Mouse (Mus musculus): Measurements from ENCODE around the gene Nectin1. TPM values are rescaled to one million over a fixed set of nuclear protein-coding genes. Genes with fewer than 3 reads are reported as not detected.

The Nectin1 gene
- polyA plus RNA-seq, 1 experiment from 2014 or later = 3.7 TPM

GRCm38 (mm10) chr9:43765419-43766179, 21.8 kb downstream of the Nectin1 start:
- no peak overlapping the region for H3K9ac ChIP-seq (ENCODE audit: low read depth, low read length)
- H3K27me3 ChIP-seq (ENCODE audit: insufficient read depth, low read length) = no peaks in the 10 kb centered on the region
- H3K9me3 ChIP-seq (replicated peaks; ENCODE audit: low read length) = no peaks in the 10 kb centered on the region
- DNase-seq (ENCODE audit: low spot score) (no peak), ATAC-seq (replicated peaks; ENCODE audit: low FRiP score, low read depth) (no peak)
- H3K4me1 ChIP-seq (replicated peaks; ENCODE audit: insufficient read depth, low read length) = no peaks in the 10 kb centered on the region
- WGBS = 54% methylated on average over 14 of the region's 14 CpGs
- no peak for TF ChIP-seq CTCF (IDR thresholded peaks at IDR 0.05; ENCODE audit: low read depth)
- H3K27ac ChIP-seq = no peak overlapping the region
- no peaks in the 10 kb centered on the region for H3K36me3 ChIP-seq (ENCODE audit: insufficient read depth, low read length)
- H3K4me2 ChIP-seq (ENCODE audit: low read length) = no peak overlapping the region
- H3K4me3 ChIP-seq (replicated peaks; ENCODE audit: low read depth, low read length) = no peak overlapping the region

DNA sequence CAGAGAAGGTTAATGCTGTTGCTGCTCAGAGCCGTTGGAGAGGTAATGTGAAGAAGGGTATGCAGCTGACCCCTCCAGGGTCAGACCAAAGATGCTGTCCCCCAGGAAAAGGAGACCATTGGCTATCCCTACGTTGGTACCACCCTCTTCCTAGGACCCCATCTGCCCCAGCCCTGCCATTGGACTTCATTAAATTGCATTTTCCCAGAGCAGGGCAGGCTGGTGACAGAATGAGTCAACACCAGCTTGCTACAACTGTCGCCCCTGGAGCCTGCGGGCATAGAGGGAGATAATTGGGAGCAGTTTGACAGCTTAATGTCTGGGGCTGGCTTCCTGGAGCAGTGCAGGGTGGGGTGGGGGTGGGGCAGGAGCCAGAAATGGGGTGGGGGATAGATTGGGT, 25.0 kb downstream of the Nectin1 start:
- no peak overlapping the region for H3K4me3 ChIP-seq (replicated peaks; ENCODE audit: low read depth, low read length)
- no peaks in the 10 kb centered on the region for H3K9me3 ChIP-seq (replicated peaks; ENCODE audit: low read length)
- 36% methylated on average over 4 of the region's 4 CpGs for WGBS
- ATAC-seq (replicated peaks; ENCODE audit: low FRiP score, low read depth) = no peak
- H3K4me1 ChIP-seq (replicated peaks; ENCODE audit: insufficient read depth, low read length) = no peaks in the 10 kb centered on the region
- no peak overlapping the region for H3K27ac ChIP-seq
- H3K4me2 ChIP-seq (ENCODE audit: low read length) = no peak overlapping the region
- H3K27me3 ChIP-seq (ENCODE audit: insufficient read depth, low read length) = no peaks in the 10 kb centered on the region
- DNase-seq (ENCODE audit: low spot score) = no peak
- H3K9ac ChIP-seq (ENCODE audit: low read depth, low read length) = no peak overlapping the region
- H3K36me3 ChIP-seq (ENCODE audit: insufficient read depth, low read length) = no peaks in the 10 kb centered on the region
- TF ChIP-seq CTCF (IDR thresholded peaks at IDR 0.05; ENCODE audit: low read depth) = no peak

DNA sequence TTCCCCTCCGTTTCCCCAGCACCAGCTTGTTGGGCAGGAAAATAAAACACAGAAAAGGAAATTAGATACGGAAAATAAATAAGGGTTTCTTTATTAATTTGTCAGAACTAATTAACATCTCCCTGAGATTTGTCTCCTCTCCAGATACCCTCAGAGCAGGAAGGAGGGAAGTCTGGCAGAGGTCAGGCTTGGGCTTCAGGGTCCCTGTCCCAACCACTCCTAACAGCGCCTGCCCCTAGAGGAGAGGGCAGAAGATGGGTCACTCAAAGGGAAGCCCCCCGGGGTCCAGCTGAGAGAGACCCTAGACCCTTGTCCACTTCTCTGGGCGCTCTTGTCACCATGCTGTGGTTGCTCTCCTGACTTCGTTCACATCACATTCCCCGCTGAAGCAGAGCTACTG, 25.4 kb downstream of the Nectin1 start:
- H3K4me2 ChIP-seq (ENCODE audit: low read length) = no peak overlapping the region
- no peaks in the 10 kb centered on the region for H3K9me3 ChIP-seq (replicated peaks; ENCODE audit: low read length)
- DNase-seq (ENCODE audit: low spot score) (no peak), ATAC-seq (replicated peaks; ENCODE audit: low FRiP score, low read depth) (no peak)
- no peak overlapping the region for H3K4me3 ChIP-seq (replicated peaks; ENCODE audit: low read depth, low read length)
- TF ChIP-seq CTCF (IDR thresholded peaks at IDR 0.05; ENCODE audit: low read depth) = no peak
- WGBS = 67% methylated on average over 7 of the region's 7 CpGs
- no peaks in the 10 kb centered on the region for H3K36me3 ChIP-seq (ENCODE audit: insufficient read depth, low read length)
- H3K27me3 ChIP-seq (ENCODE audit: insufficient read depth, low read length) = no peaks in the 10 kb centered on the region
- H3K27ac ChIP-seq = no peak overlapping the region
- no peaks in the 10 kb centered on the region for H3K4me1 ChIP-seq (replicated peaks; ENCODE audit: insufficient read depth, low read length)
- no peak overlapping the region for H3K9ac ChIP-seq (ENCODE audit: low read depth, low read length)

DNA sequence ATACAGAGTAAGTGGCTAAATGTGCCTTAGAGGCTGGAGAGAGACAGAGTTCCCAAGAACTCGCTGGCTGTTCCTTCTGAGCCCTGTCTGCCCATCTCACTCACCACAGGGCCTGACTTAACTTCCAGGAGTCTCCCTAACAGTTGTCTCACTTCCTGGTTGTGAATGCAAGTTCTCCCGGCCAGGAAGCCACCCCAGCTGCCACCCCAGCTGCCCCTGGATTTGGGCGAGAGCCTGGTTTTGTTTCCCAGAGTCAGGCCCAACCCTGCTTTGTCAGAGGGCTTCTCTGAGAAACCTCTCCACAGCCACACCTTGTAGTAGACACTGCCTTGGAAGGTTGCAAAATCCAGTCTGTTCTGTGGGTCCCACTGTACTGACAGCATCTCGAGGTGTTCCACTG, 26.2 kb downstream of the Nectin1 start:
- no peak overlapping the region for H3K27ac ChIP-seq
- 79% methylated on average over 4 of the region's 4 CpGs for WGBS
- no peak for DNase-seq (ENCODE audit: low spot score)

DNA sequence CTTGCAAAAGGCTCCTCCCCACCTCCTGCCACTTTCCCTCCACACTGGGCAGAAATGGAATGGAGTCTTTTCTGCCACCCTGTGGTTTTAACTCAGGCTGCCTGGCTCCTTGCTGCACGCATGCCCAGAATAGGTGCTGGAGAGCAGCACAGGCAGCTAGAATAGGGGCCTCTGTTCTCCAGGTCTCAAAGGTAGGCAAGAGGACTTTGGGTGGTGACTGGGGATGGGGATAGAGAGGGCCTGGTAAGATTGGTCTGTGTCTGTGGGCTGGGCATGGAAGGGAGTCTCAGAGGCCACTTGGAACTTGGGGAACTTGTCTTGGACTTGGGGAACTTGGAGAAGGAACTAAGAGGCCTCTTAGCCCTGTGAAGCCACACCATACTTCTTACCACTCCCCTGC, 27.3 kb downstream of the Nectin1 start:
- H3K27ac ChIP-seq = no peak overlapping the region
- H3K36me3 ChIP-seq (ENCODE audit: insufficient read depth, low read length) = no peaks in the 10 kb centered on the region
- TF ChIP-seq CTCF (IDR thresholded peaks at IDR 0.05; ENCODE audit: low read depth) = no peak; the same call in 1 of the 2 replicates
- no peaks in the 10 kb centered on the region for H3K27me3 ChIP-seq (ENCODE audit: insufficient read depth, low read length)
- H3K9ac ChIP-seq (ENCODE audit: low read depth, low read length) = no peak overlapping the region
- no peaks in the 10 kb centered on the region for H3K9me3 ChIP-seq (replicated peaks; ENCODE audit: low read length)
- no peak overlapping the region for H3K4me3 ChIP-seq (replicated peaks; ENCODE audit: low read depth, low read length)
- H3K4me2 ChIP-seq (ENCODE audit: low read length) = no peak overlapping the region
- 84% methylated on average over 1 of the region's 1 CpGs for WGBS
- no peak for ATAC-seq (replicated peaks; ENCODE audit: low FRiP score, low read depth)
- DNase-seq (ENCODE audit: low spot score) = no peak
- H3K4me1 ChIP-seq (replicated peaks; ENCODE audit: insufficient read depth, low read length) = peaks cover 3% of the 10 kb centered on the region; the same call in 1 of the 2 replicates

More for the DNA sequence above, 26.2 kb downstream of the Nectin1 start:
- Histone ChIP-seq H3K36me3 (ENCODE audit: insufficient read depth, low read length) (no peaks in the 10 kb centered on the region), H3K9ac (ENCODE audit: low read depth, low read length) (no peak overlapping the region), H3K4me3 (replicated peaks; ENCODE audit: low read depth, low read length) (no peak overlapping the region), H3K4me2 (ENCODE audit: low read length) (no peak overlapping the region), H3K4me1 (replicated peaks; ENCODE audit: insufficient read depth, low read length) (no peaks in the 10 kb centered on the region), H3K9me3 (replicated peaks; ENCODE audit: low read length) (no peaks in the 10 kb centered on the region), H3K27me3 (ENCODE audit: insufficient read depth, low read length) (no peaks in the 10 kb centered on the region)
- no peak for ATAC-seq (replicated peaks; ENCODE audit: low FRiP score, low read depth)
- TF ChIP-seq CTCF (IDR thresholded peaks at IDR 0.05; ENCODE audit: low read depth) = no peak

DNA sequence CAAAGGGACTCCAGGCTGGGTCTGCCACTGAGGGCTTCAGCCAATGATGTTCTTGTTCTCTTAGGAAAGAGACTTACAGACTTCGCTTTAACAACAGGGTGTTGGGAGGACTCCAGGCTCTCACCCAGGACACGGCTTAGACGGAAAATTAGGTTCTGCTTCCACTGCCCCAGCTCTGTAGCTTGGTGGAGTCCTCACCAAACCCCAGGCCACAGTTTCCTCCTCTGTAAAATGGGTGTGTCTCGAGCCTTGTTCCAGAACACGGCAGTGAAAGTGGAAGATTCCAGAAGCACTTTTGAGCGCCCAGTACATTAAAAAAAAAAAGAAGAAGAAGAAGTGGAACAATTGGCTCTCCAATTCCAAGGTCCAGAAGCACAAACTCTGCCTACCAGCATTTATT, 28.7 kb downstream of the Nectin1 start:
- no peak overlapping the region for H3K4me3 ChIP-seq (replicated peaks; ENCODE audit: low read depth, low read length)
- ATAC-seq (replicated peaks; ENCODE audit: low FRiP score, low read depth) (no peak), DNase-seq (ENCODE audit: low spot score) (no peak)
- peaks cover 3% of the 10 kb centered on the region; the same call in 1 of the 2 replicates for H3K4me1 ChIP-seq (replicated peaks; ENCODE audit: insufficient read depth, low read length)
- no peak overlapping the region for H3K9ac ChIP-seq (ENCODE audit: low read depth, low read length)
- H3K4me2 ChIP-seq (ENCODE audit: low read length) = no peak overlapping the region
- H3K36me3 ChIP-seq (ENCODE audit: insufficient read depth, low read length) = no peaks in the 10 kb centered on the region
- no peaks in the 10 kb centered on the region for H3K9me3 ChIP-seq (replicated peaks; ENCODE audit: low read length)
- no peak for TF ChIP-seq CTCF (IDR thresholded peaks at IDR 0.05; ENCODE audit: low read depth)
- H3K27me3 ChIP-seq (ENCODE audit: insufficient read depth, low read length) = no peaks in the 10 kb centered on the region
- WGBS = 83% methylated on average over 6 of the region's 6 CpGs
- H3K27ac ChIP-seq = no peak overlapping the region

Measured in kidney, postnatal 0 days (tissue).